Mouse (Mus musculus) ZHBTc4 (cell line): Measurements from ENCODE around the gene Atpaf2.

Experiments used
- DNase-seq: peaks from one replicate; pipeline ENCODE4 v3.0.0-alpha.2; 2011; ENCODE audit warnings: low read depth, low spot score

Atpaf2 gene

DNA sequence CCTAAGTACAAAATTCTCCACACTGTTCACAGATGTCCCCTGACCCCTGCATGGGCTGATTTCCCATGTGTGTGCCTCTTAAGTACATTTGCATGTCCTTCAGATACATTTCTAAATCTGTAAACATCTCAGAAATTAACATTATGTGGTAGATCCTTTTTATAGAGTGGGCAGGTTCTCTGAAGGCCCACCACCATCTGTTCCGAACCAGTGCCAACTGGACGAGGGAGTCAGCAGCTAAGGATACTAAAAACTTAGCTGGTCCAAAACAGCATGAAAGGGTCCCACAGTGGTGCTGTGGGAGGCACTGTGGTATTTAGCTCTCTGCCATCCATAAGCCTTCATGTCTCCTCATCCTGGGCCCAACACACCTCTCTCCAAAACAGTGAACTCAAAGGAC, 21.1 kb downstream of the Atpaf2 start:
- DNase-seq = no peak

DNA sequence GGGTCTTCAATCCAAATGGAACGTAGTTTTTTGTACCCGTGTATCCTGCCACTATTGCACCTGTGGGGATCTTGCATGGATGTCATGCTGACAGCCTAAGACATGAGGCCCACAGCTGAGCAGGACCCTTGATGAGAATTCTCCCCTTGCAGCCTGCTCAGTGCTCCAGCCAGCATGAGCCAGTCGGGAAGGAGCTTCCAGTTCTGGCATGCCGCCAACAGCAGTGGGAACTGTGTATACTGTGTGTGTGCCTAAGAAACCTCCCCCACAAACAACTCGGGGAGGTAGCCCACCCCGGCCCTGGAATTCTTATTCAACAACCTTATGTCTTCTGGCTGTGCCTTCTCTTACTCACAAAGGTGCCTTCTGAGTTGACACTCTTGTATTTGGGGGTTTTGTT, 21.7 kb downstream of the Atpaf2 start:
- peak; percentile 18 for DNase-seq

DNA sequence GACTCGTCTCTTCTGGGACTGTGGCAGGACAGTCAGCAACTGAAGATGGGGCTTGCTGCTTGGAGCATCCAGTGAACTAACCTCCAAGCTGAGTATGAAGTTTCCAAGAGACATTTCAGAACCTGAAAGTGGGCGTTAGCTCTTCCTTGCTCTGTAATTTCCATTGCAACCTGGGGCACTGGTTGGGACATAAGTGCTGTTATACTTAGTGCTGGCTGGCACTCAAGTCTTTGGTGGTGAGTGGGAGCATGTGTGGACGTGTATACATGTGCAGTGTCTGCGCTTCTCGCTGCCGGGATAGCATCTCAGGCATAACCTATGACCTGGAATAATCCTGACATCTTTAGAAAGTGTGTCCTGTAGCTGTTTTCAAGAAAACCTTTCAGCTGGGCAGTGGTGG, 26.9 kb downstream of the Atpaf2 start:
- no peak for DNase-seq

DNA sequence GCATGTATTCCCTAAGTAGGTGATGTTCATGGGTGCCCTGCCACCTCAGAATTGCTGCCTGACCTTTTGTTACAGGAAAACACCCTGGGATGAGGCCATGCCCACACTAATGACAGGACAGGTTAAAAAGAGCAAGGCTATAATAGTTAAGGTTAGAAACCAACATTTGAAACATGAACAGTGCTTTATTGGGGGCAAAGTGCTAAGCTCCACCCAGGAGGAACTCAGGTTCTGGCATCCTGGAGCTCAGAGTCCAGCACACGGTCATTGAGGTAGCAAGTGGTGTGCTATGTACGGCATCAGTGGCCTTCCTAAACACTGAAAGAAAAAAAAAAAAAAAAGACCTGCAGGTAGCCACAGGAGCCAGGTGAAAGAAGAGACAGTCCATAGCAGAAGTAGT, 30.3 kb downstream of the Atpaf2 start:
- DNase-seq = no peak

DNA sequence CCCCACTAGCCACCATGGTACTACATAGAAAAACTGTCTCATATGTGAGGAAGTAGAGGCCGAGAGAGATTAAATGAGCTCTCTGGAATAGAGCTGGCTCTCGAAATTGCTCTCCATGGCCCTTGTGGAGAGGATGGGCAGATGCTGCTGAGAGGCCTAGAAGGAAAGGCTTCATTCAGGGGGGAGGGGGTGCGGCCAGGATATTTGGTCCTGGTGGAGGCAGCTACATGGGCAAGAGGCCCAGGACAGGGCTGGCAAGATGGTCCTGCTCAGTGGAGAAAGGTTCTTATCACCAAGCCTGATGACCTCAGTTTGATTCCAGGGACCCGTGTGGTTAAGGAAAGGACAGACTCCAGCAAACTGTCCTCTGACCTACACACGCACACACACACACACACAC, 32.3 kb downstream of the Atpaf2 start:
- no peak for DNase-seq

DNA sequence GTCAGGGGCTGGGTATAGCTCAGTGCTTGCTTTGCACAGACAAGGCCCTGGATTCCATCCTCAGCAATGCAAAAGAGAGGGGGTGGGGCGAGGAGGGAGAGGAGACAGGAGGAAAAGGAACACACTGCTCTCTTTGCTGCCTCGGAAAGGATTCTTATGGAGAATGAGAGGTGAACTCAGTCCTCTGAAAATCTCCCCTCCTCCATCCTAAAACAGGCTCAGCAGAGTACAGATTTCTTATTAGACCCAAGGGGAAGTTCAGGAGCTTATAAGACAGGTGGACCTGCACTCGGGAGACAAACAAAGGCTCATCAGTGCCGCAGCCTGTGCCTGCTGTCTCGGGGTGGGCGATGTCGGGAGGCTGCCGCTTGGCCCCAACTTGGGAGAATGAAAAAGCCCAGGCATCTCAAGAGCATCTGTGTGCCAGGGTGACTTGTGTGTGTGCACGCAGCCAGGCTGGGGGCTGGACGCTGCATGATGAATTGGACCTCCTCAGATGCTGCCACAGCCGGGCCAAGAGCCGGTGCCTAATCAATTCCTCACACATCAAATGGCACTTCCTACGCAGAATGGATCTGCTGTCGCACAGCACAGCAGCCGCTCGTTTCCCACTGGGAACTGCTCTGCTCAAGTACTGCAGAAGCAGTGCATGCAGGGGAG, 33.4 kb downstream of the Atpaf2 start:
- peak; percentile 55 for DNase-seq

DNA sequence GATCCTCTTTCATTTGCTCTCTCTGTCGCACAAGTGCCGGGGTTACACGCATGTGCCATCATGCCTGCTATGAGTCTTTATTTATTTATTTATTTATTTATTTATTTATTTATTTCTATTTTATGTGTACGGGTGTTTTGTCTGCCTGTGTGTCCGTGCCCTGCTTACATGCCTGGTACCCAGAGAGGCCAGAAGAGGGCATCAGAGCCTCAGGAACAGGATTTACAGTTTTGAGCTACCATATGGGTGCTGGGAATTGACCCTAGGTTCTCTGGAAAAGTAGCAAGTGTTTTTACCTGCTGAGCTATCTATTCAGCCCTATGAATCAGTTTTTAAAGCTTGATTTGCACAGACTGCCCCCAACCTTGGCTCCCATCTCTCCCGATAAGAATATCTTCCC, 34.7 kb downstream of the Atpaf2 start:
- DNase-seq = peak; percentile 56

DNA sequence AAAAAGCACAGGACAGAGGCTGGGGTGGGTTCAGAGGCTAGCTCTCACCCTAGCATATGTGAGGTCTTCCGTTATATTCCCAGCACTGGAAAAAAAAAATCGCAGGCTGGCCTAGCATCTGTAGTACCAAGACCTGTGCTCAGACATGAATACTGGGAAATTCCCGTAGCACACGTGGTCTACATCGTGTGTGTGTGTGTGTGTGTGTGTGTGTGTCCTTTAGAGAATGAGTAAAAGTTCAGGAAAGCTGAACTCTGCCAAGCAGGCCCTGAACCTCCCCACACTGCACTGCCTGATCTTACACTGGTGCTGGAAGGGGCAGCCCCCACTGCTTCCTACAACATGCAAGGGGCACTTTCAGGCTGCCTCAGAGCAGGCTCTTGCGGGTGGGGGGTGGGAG, 43.8 kb downstream of the Atpaf2 start:
- no peak for DNase-seq

DNA sequence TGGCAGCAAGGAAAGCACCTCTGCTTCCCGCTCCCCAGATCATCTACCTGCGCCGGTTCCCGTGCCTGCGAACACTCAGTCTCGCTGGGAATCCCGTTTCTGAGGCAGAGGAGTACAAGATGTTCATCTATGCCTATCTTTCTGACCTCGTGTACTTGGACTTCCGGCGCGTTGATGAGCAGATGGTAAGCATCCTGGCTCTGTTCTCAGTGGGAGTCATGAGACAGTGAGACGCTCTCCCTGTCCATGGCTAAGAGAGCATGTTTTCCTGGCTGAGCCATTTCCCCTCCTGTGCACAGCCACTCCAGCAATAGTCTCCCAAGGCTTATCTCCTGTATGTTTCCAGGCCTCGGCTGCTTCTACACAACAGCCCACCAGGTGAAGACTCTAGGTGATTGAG, 47.8 kb downstream of the Atpaf2 start:
- DNase-seq = no peak

DNA sequence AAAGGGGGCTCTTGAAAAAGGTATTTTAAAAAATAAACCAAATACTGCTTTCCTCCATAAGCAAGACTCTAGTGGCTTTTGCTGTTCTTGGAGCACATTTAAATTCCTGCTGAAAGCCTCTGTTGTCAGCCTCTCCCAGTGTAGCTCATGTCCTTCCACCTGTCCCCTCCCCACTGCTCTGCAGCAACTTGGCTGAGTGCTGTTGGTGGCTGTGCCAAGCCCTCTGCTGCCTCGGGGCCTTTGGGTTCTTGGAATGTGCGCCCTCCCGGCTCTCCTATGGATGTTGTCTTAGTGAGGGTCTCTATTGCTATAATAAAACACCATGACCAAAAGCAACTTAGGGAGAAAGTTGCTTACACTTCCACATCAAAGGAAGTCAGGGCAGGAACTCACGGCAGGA, 48.8 kb downstream of the Atpaf2 start:
- no peak for DNase-seq

DNA sequence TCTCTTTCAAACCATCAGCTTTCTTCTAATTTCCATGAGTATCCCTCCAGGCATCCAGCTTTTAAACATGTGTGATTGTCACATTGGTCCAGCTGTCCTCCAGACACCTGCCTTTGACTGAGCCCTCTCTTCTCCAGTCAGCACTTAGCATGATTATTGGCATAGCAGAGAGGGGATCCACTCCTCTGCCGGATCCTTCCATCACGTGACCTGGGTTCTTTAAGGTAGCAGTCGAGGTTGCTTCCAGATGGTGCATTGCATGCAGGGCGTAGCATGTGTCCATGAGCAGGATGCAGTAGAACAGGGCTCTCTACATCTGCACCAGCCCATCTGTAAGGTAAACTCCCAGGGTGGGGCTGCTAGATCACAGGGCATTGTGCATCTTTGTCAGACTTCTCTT, 49.3 kb downstream of the Atpaf2 start:
- DNase-seq = no peak

DNA sequence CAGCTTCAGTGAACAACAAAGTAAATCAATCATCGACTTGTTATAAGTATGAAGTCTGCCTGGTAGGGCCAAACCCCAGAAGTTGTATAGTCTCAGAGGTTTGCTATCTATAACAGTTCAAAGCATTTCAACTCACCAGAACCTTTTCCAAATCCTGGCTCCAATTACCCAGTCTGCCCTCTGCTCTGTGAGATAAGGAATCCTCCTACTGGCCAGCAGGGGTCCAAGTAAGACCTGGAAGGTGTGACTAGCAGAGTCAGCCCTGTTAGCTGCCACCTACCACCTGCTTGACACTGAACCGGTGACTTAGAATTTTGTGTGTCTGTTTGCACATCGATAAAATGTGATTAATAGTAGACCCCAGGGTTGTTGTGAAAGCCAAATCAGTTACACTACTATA, 51.0 kb downstream of the Atpaf2 start:
- peak; percentile 67 for DNase-seq

DNA sequence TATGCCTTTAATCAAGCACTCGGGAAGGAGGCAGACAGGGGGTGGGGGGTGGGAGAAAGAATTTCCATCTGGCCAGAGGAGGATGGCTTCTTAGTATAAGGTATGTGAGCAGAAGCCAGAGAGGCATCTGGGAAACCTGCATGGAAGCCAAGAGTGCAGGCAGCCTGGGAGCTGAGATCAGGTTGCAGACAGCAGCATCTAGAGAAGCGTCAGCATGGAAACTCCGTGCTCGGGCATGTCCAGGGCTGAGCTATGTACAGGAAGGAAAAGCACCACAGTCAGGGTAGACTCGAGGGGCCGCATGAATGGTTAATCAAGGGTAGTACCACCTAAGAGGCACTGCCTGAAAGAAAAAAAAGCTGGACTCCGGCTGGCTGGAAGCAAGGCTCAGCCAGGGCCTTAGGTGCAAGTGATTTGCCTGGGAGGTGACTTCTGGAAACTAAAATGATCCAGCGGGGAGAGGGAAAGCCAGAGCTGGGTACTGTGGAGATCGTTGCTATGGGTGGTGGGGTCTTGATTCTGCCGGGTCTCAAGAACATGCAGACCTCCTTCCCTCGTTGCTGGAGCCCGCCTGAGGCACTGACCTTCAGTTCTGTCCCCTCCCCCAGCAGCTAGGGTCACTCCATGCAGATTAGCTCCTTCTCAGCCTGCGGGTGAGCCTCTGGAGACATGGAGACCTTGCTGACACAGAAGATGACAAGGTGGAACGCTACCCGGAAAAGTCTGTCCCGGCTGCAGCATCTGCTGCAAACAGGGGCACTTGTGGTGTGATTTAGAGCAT, 51.8 kb downstream of the Atpaf2 start:
- DNase-seq = peak; percentile 64

DNA sequence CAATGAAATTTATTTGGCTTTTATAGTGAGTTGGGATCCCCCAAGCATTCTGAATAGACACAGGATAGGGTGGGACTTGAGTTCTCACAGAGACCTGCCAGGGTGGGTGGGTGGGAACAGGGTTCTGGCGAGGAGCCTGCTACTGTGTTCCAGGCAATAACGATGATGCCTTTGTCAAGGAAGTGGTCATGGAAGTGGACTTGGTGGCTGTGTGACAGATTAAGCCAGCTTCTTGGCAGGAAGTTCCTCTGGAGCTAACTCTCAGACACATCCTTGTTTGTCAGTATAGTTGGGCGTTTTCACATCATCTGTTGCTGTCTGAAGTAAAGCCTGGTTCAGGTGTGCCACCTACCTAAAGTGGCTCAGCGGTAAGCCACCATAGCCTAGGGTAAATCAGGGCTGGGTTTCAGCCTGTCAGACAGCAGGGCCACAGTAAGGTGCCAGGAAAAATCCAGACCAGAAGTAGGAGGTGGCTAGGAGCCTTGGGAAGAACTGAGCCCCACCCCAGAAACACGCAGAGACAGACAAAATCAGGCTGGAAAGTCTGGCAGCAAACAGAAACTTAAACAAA, 57.5 kb downstream of the Atpaf2 start:
- DNase-seq = no peak

DNA sequence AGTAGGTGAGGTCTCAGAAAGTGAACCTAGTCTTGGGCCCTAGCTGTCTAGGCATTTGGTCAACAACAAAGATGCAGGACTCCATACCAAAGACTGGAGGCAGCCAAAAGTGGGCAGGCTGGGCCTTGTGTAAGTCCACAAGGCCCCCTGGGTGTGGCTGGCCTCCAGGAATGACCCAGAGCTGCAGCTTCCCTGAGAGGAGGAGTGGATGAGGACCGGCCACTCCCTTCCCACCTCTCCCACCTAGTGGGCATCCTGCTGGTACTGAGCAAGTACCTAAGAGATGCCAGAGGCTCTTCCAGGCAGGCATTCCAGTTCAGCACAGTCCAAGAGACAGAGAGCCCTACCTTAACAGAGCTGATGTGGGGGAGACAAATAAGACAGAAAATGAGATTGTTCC, 58.3 kb downstream of the Atpaf2 start:
- DNase-seq = no peak

DNA sequence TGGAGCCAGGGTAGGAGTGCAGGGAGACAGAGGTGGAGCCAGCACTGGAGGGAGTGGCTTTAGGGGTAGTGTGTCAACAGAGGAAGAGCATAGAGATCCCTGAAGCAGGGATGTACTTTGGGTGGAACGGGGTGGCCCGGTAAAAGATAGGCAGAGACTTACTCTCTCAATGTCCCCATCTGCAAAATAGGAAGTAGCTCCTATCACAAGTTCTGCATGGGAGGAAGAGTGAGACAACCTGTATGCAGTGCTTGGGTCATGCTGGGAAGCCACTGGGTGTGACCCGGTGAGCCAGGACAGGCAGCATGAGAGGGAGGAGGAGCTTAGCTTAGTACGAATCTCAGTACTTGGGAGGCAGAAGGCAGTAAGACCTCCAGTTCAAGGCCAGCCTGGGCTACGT, 59.1 kb downstream of the Atpaf2 start:
- DNase-seq = peak; percentile 23

DNA sequence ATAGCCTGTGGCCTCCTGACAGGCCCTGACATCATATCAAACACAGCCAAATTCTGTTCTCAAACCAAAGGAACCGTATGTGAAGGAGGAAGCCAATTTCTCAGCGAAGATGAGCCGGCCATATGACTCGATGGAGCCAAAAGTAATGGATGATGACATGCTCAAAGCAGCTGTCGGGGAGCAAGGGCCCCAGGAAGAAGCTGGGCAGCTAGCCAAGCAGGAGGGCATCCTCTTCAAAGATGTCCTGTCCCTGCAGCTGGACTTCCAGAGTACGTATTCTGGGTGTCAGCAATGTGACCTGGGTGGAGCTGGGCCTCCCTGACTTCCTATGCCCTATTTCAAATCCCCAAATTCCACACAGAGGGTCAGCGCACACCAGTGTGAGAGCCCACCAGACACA, 59.7 kb downstream of the Atpaf2 start:
- DNase-seq = no peak

DNA sequence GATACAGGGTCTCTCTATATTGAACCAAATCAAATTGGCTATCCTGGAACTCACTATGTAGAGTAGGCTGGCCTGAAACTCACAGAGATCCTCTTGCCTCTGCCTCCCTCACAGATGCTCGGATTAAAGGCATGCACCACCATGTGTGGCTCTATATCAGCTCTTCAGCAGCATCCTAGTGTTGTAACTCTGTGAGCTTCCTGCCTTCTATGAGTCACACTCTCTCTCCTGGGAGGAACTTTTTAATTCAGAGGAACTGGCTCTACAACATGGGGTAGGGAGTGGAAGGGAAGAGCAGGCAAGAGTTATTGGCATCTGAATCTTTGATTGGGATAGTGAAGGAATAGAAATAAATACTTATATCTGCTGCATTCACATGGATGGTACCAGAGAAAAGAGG, 61.1 kb downstream of the Atpaf2 start:
- DNase-seq = no peak

DNA sequence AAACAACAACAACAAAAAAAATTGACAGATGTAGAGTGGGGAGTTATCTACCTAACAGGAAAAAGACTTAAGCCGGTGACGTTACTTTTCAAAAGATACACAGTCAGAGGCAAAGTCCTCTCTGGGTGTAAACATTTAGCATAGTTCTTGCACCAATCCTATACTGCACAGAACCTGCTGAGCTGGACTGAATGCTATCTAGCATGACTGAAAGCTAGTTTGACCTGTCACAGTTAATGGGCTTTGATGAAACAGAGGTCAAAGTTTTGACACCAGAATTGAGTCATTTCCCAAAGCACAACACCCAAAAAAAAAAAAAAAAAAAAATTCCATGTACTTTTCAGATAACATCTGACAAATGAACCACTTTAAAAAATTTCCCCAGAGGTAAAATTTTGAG, 62.3 kb downstream of the Atpaf2 start:
- DNase-seq = no peak

DNA sequence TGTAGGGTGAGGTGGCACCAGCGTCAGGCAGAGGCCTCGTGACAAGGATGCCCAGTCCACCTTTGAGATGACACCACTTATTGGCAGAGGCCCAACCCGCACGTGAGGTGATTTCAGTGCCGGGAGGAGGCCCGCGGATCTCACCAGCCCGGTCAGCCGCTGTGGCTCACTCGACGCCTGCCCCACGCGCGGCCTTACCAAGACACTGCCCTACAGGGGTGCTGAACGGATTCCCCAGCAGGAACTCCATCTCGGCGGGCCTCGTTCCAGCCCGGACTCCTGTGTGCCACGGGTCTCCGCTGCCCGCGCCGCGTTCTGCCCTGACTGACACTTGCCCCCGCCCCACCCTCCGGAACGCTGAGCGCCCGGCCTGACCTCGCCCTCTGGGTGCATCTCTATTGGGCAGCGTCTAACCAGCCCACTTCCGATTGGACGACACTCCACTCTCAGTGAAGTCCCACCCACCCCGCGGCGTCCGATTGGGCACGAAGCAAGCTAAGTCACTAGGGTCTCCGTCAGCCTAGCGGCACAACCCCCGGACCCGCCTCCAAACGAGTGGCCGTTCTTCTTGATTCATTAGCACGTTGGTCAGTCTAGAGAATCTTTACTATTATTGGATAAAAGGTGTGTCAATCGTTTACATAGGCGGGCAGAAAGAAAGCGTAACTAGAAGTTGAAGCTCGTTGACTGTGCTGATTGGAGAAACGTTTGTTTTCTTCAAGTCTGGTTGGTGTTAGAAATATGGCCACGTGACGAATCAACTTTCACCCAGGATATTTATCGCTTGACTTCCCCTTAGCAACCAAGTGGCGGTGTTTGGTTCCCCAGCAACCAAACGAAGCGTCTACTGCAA, 65.5 kb downstream of the Atpaf2 start, which contains the start of the genes Tom1l2 and Drc3:
Tom1l2 (minus strand) TSS at position 347 of the 853 bp plus-strand sequence.
Drc3 (plus strand) TSS at position 771 of the 853 bp plus-strand sequence.
- peak; percentile 100 for DNase-seq

DNA sequence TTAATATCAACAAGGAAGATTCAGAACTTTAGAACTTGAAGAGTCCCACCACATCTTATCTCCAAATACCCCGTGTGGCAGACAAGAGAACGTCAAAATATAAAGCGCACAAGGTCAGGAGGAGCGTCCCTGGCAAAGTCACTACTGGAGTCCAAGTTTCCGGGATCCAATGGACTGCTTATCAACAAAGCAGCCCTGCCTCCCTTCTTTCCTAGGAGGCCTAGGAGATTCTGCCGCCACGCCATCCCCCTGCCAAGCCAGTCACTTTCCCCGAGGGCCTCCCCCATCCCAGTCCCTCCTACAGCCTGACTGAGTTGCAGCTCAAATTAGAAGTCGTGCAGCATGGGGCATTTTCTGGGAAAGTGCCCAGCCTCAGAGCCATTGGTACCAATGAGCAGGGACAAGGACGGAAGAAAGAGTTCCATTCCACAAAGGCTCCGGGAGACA, 66.3 kb downstream of the Atpaf2 start:
- no peak for DNase-seq

DNA sequence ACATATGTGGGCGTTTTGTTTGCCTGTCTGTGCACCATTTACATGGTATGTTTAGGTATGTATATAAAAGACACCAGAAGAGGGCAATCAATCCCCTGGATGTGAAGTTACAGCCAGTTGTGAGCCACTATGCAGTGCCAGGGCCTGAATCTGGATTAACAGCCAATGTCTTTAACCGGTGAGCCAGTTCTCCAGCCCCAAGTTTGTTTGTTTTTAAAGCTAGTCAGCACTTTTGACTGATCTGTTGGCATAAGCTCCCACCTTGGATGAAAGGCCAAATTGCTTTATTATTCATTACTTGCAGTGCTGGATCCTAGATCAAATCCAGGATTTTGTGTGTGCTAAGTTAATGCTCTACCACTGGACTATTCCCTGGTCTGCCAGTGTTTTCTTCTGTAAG, 66.9 kb downstream of the Atpaf2 start:
- no peak for DNase-seq
